Mouse (Mus musculus) cerebellum, adult 2 months (tissue): ENCODE data around the gene Larp6. TPM values are rescaled to one million over a fixed set of nuclear protein-coding genes. Genes with fewer than 3 reads are reported as not detected.

ENCODE experiments used
- DNase-seq, 2 experiments: peaks; one replicate each; pipeline ENCODE4 v3.0.0; 2021
- H3K27ac ChIP-seq: fragments of 200-500 bp; 2 replicates; pipeline ENCODE4 v1.5.1; 2012; ENCODE audit warnings: low read length, control low read depth, inconsistent platforms; ENCODE audit not compliant: insufficient read depth
- H3K27me3 ChIP-seq: fragments of 200-500 bp; 2 replicates; pipeline ENCODE4 v1.6.1; 2012; ENCODE audit warnings: inconsistent platforms, mild to moderate bottlenecking, low read length, moderate library complexity; ENCODE audit not compliant: control insufficient read depth, insufficient read depth
- H3K4me1 ChIP-seq: fragments of 200-500 bp; 2 replicates; pipeline ENCODE4 v1.6.1; 2011; ENCODE audit warnings: low read length; ENCODE audit not compliant: control insufficient read depth, insufficient read depth
- H3K4me3 ChIP-seq: fragments of 200-500 bp; replicated peaks from 2 replicates; pipeline ENCODE3; 2011; ENCODE audit warnings: mild to moderate bottlenecking, low read depth, low read length, control low read depth; ENCODE audit not compliant: insufficient read depth
- CTCF ChIP-seq: fragments of 200-500 bp; IDR thresholded peaks from 2 replicates; pipeline ENCODE4 v1.5.1; 2011; ENCODE audit warnings: low read depth, mild to moderate bottlenecking, control low read depth, low read length, moderate library complexity, borderline replicate concordance; ENCODE audit not compliant: insufficient read depth
- POLR2A ChIP-seq: fragments of 200-500 bp; IDR thresholded peaks from 2 replicates; pipeline ENCODE4 v1.6.1; 2011; ENCODE audit warnings: low read length, control low read depth, borderline replicate concordance; ENCODE audit not compliant: insufficient read depth
- WGBS: fragments of 180-500 bp; shearing (Covaris S2); methylation state at CpG from one replicate; pipeline ENCODE4 v1.1.7; 2018; 5-methylcytosine and 5-hydroxymethylcytosine counted together
- polyA plus RNA-seq: library from polyadenylated mRNA; depleted of rRNA; stranded (reverse); fragments of >200 nt; gene quantifications from 2 replicates; pipeline ENCODE4 v1.2.3, GENCODE M21; 2012

The Larp6 gene
- polyA plus RNA-seq, 1 experiment = 46.0 TPM

DNA sequence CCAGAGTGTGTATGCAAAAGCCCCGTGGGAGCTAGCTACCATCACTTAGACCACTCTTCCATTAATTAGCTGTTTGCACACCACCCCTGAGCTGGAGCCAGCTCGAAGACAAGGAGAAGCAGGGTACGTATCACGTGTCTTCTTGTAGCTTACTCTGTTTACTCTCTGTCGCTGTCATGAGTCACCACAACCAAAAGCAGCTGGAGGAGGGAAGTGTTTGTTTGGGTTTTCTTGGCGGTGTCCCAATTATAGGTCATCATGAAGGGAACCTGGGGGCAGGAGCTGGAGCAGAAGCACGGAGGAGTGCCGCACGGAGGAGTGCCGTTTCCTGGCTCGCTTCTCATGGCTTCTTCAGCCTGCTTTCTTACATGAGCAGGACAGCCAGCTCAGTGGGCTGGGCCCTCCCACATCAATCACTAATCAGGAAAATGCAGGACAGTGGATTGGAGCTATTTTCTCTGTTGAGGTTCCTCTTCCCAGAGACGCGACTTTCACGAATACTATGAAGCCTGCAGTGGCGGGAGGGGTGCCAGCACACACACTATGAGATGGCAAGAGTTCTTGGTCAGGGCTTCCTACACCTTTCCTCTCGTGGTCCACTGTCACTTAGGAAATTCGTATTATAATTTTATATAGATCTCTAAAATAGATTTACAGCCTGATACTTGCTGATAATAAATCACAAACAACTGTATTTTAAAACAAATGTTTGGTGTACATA lies 30.6 kb downstream of the Larp6 start:
- Histone ChIP-seq H3K27me3 (no peaks in the 10 kb centered on the region), H3K27ac (no peak overlapping the region), H3K4me3 (peak overlapping the region; percentile 64), H3K4me1 (peaks cover 3% of the 10 kb centered on the region)
- DNase-seq = peak; percentile 45 to 54
- TF ChIP-seq CTCF (no peak), POLR2A (no peak)
- 8% methylated on average over 17 of the region's 17 CpGs for WGBS

DNA sequence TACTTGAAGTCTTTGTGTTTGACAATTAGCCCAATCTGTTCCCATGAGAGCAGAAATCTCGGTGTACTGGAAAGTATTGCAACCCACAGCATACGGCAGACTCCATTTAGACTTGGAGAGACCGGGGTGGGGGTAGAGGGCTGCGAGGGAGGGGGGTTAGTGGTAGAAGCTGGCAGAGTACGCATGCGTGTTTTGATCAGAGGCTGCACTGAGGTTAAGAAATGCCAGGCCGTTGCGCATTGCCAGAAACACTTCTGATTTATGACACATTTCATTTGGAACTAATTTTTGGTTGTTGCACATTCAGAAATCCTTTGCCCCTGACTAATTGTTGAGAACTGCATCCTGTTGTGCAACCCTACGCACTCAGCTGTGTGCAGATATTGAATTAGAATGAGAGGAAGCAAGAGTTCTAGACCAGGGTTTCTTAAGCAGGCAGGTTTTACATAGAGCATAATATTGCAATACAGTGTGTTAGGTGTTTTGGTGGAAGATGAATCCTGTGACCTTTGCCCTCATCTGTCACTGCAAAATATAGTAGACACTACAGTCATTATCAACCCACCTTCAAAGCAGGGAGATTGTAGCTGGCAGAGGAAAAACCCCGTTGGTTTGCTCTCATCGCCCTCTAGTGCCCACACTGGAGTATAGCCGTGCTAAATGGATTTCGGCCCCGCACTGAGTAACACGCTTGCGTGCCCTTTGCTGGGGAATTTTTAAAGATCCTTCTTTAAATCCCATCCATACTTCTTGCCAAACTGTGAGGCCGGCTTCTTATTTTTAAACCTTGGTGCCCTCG lies 31.6 kb downstream of the Larp6 start:
- DNase-seq = peak; percentile 67 to 71
- WGBS = 42% methylated on average over 18 of the region's 18 CpGs
- no peak overlapping the region for H3K4me3 ChIP-seq
- H3K27ac ChIP-seq = no peak overlapping the region
- TF ChIP-seq CTCF = peak; percentile 83
- TF ChIP-seq POLR2A = no peak
- peaks cover 3% of the 10 kb centered on the region for H3K4me1 ChIP-seq
- H3K27me3 ChIP-seq = no peaks in the 10 kb centered on the region

DNA sequence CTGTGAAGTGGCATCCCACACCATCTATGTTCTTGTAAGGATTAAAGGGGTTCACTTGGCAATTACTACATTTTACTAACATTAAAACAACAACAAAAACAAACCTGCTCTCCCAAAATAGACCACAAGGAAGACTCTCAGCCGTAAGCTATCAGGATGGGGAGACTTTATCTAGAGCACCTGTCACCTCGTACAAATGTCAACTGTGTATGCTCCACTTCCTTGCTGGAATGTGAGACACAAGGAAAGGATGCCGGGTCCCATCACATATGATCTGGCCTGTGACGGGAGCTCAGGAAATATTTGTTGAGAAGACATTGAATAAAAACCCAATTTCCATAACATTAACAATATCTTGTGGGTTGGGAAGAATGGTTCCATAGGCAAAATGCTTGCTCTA lies 32.2 kb downstream of the Larp6 start:
- Histone ChIP-seq H3K4me3 (no peak overlapping the region), H3K27me3 (no peaks in the 10 kb centered on the region), H3K4me1 (peaks cover 3% of the 10 kb centered on the region), H3K27ac (no peak overlapping the region)
- WGBS = 40% methylated on average over 4 of the region's 4 CpGs
- DNase-seq = no peak
- no peak for TF ChIP-seq CTCF
- TF ChIP-seq POLR2A = no peak

DNA sequence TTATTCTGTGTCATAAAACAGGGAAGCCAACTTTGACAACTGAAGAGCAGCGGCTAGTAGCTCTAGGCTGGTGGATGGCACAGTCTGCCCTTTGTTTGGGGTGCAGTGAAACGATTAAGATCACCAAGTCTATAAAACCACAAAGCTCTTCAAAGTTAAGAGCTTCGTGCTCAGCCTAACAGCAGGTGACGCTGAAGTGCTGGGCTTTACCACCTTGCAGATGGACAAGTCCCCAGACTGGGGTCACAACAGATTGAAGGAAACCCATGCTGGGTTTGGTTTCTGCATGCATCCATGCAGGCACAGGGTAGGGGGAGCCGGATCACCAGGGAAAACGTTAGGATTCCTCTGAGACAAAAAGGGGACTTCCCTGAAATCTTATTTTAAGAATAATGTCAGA lies 33.8 kb downstream of the Larp6 start:
- Histone ChIP-seq H3K4me1 (peaks cover 3% of the 10 kb centered on the region), H3K27me3 (no peaks in the 10 kb centered on the region), H3K4me3 (no peak overlapping the region), H3K27ac (no peak overlapping the region)
- DNase-seq = no peak
- TF ChIP-seq CTCF (no peak), POLR2A (no peak)
- WGBS = 53% methylated on average over 6 of the region's 6 CpGs

DNA sequence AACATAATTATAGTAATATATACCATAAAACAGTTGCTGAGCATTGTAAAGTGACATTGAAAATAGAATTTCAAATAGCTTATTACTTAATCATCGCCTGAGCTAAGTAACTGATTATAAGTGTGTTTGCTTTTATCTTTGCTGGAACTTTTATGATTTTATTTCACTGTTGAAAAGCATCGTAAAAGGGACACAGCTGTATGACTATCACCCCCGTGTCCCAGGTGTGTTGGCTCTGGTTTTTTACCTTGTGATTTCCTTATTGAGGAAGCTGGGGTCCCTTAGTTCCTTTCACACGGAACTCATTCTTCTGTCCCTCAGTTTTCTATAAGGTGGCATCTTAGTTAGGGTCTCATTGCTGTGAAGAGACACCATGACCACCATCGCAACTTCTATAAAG lies 34.9 kb downstream of the Larp6 start:
- DNase-seq = no peak
- no peak overlapping the region for H3K27ac ChIP-seq
- H3K27me3 ChIP-seq = no peaks in the 10 kb centered on the region; the same call in 1 of the 2 replicates
- TF ChIP-seq CTCF = no peak
- no peak for TF ChIP-seq POLR2A
- H3K4me1 ChIP-seq = no peaks in the 10 kb centered on the region
- WGBS = 90% methylated on average over 5 of the region's 5 CpGs
- no peak overlapping the region for H3K4me3 ChIP-seq

DNA sequence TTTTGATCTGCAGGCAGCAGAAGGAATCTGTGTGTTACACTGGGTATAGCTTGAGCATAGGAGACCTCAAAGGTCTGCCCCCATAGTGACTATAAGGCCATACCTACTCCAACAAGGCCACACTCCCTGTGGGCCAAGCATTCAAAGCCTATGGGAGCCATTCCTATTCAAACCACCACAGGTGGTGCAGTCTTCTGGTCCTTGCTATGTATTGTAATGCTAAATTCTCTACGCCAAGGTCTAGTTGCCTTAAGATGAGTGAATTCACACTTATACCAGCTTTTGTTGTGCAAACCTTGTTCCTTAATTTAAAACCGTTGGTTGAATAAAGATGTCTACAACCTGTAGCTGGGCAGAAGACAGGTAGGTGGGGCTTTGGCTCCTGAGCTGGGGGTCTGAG lies 35.4 kb downstream of the Larp6 start:
- DNase-seq = no peak
- TF ChIP-seq CTCF (no peak), POLR2A (no peak)
- WGBS = 80% methylated on average over 2 of the region's 2 CpGs
- no peak overlapping the region for H3K27ac ChIP-seq
- H3K27me3 ChIP-seq = no peaks in the 10 kb centered on the region; the same call in 1 of the 2 replicates
- no peaks in the 10 kb centered on the region for H3K4me1 ChIP-seq
- no peak overlapping the region for H3K4me3 ChIP-seq

DNA sequence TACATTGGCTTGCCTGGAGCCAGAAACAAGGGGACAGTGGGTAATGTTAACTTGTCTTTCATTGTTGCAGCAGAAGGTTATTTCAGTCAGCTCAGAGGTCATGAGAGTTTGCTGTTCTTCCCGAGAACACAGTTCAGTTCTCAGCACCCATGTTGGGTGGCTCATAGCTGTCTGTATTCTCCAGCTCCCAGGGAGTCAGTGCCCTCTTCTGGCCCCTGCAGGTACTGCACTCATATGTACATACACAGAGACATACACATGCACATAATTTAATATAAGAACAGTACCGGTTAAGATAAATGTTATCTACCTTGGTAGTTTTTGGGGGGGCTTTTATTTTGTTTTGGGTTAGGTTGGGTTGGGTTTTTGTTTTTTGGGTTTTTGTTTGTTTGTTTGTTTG lies 36.3 kb downstream of the Larp6 start:
- no peak overlapping the region for H3K4me3 ChIP-seq
- H3K4me1 ChIP-seq = no peaks in the 10 kb centered on the region
- no peak for DNase-seq
- H3K27me3 ChIP-seq = no peaks in the 10 kb centered on the region; the same call in 1 of the 2 replicates
- 89% methylated on average over 2 of the region's 2 CpGs for WGBS
- TF ChIP-seq CTCF (no peak), POLR2A (no peak)
- no peak overlapping the region for H3K27ac ChIP-seq
